Mouse (Mus musculus) kidney, adult 18-20 months (tissue): Measurements from ENCODE around the gene Eif2ak4.
A peak's percentile ranks its signal among the peaks of the same experiment; 100 is the strongest.

Source experiments
- DNase-seq: peaks from one replicate; pipeline ENCODE4 v3.0.0; 2021

The Eif2ak4 gene

DNA sequence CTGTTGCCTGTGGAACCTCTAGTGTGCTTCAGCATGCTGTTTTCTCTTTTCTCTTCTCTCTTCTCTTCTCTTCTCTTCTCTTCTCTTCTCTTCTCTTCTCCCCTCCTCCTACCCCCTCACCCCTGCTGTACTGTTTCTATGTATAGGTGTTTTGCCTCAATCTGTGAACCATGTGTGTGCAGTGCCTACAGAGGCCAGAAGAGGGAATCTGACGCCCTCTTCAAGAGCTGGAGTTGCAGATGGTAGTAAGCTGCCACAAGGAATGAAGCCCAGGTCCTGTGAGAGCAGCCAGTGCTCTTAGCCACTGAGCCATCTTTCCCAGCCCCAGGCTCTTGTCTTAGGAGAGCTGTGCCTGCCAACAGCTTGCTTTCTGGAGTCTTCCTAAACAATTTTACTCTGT lies 78.2 kb downstream of the Eif2ak4 start:
- no peak for DNase-seq

DNA sequence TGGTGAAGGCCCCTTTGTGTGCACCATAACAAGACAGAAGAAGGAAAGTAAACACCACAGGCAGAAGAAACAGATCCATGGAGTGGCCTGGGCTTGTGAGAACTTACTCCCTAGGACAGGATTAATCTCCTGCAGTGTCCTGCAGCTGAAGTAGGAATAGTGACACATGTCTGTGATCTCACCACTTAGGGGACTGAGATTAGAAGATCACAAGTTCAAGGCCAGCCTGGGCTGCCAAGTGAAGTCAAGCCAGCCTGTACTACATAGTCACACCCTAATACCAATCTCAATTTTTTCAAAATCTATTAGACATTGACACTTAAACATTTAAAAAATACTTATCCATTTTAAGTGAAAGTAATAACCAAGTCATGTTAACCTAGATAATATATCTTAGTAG lies 79.9 kb downstream of the Eif2ak4 start:
- DNase-seq, result no peak

GRCm38 (mm10) chr2:118478833-118479549 lies 90.6 kb downstream of the Eif2ak4 start:
- DNase-seq, result peak; percentile 10

GRCm38 (mm10) chr2:118479550-118479909 lies 91.1 kb downstream of the Eif2ak4 start, which contains the start of gene Srp14:
Srp14 (minus strand) TSS chr2:118479711.
- peak; percentile 92 for DNase-seq

DNA sequence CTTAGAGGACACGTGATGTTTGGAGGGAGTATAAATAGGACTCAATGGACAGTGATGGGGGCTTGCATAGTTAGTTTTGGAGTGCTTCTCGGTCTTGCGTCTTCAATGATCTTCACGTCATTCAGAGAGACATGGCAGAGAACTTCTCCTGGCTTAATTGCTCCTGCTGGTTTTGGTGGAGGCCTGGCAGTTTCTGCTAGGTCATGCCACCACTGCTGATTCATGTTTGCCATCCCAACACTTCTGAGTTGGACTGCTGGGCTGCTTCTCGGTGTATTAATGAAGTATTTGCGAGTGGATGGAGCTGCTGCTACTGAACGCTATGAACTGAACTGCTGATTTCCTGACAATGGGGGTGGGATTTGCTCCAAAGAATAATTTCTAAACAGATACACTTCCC lies 92.5 kb downstream of the Eif2ak4 start:
- DNase-seq, result no peak

DNA sequence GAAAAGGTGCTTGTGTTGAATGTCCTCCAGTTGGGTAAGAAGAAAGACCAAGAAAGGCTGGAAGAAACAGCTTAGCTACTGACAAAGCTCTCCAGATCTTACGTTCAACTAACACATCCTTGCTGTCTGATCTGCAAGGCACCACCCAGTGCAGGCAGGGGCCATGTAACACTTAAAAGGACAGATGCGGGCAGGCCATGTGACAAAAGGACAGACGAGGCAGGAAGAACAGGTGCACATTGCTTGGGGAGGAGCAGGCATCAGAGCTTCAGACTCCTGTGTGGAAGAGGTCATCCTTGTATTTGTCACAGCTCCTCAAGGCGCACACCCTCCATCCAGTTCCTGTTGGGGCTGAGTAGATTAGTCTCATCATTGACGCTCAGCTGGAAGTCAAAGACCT lies 94.6 kb downstream of the Eif2ak4 start:
- DNase-seq, result no peak

- no peak for DNase-seq
These were observed 96.0 kb downstream of the Eif2ak4 start for GRCm38 (mm10) chr2:118484386-118484898.

- no peak for DNase-seq
These were observed 97.0 kb downstream of the Eif2ak4 start for GRCm38 (mm10) chr2:118485415-118485814.

DNA sequence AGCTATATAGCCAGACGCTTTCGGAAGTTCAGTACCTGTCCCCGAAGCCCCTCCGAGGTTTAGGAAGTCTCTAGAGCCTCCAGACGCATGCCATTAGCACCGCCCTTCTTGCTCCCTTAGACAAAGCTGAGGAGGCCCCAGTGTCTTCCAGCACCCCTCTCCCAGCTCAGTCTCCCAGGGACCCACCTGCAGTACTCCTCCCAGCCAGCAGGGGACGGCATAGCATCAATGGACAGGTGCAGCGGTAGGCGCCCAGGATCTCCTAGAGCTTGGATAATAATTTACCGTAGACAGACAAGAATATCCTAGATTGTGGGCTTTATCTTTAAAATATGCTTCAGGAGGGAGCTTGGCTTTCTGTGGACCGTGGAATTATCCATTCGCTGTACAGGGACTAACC lies 98.5 kb downstream of the Eif2ak4 start:
- DNase-seq, result peak; percentile 89

- DNase-seq, result peak; percentile 48
These were observed 99.4 kb downstream of the Eif2ak4 start for GRCm38 (mm10) chr2:118487806-118488205.

DNA sequence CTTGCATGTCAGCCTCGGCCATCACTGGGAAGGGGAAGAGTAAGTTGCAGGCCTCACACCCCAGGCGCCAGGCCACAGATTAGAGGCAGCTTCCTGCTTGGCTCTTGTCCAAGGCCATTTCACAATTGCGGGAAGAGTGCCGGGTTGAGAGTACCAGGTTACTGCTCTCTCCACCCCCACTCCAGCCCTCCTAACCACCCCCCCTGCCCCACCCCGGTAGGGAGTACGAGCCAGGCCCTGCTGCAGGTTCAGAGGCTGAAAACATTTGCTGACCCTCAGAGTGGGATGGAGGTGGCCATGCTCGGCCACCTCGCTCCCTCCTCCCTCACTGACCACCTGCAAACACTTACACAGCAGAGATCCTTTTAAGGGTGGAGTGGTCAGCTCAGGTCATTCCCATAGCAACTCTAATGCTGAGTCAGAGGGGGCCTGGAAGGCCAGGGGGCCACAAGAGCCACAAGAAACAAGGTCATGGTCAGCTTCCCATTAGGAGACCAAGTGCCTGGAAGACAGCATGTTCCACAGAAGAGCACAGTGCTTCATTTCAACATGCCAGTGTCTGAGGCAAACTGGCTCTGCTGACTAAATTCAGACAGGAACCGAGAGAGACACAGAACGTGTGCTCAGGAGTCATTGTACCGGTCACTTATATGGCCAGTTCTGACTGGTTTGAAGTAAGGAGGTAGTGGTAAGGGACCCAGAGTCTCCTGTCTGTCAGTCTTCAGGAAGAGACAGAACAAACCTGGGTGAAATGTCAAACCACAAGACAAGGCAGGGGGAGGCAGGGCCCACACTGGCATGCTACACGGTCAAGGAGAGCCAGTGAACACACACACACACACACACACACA lies 102.0 kb downstream of the Eif2ak4 start:
- peak; percentile 75 for DNase-seq

GRCm38 (mm10) chr2:118491281-118491731 lies 102.9 kb downstream of the Eif2ak4 start:
- DNase-seq, result peak; percentile 49

DNA sequence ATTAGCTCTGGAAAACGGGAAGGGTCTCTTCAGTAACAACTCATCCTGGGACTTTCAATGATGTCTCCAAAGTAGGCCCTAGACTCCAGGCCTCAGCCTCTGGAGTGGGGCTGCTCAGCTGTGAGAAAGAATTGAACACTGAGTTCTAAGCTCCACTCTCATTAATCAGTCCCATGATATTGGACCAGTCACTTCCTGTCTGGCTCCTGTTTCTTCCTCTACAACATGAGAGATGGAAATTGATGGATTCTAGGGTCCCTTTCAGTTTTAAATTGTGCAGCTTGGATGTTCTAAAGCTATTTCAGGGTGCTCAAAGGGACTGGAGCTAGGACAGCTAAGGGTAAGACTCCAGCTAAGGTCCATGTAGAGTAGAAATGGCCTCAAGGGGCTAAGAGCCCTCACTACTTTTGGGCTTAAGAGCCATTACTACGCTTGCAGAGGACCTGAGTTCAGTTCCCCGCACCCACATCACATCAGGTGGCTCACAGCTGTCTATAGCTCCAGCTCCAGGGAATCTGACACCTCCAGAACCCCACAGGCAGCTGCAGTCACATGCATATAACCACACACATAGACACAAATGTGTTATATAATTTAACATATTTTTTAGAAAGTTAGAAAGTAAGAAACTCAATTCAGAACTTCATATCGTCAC lies 103.5 kb downstream of the Eif2ak4 start:
- no peak for DNase-seq

DNA sequence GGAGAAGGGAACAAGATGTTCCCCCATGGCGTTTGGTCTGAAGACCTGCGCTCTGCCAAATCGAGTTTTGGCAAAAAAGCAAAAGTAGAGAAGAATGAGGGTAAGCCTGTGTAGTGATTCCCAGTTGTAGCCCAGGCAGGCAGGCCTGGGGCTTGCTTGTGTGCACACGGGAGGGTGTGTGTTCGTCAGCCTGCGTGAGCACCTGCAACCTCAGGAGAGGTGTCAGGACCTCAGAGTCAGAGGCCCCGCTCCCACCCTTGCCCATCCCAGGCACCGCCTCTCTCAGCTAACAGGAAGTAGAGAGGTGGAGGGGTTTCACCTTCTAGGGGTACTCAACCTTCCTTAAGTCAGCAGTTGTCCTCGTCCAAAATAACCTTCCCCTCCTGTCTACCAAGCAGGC lies 106.6 kb downstream of the Eif2ak4 start:
- DNase-seq, result no peak

DNA sequence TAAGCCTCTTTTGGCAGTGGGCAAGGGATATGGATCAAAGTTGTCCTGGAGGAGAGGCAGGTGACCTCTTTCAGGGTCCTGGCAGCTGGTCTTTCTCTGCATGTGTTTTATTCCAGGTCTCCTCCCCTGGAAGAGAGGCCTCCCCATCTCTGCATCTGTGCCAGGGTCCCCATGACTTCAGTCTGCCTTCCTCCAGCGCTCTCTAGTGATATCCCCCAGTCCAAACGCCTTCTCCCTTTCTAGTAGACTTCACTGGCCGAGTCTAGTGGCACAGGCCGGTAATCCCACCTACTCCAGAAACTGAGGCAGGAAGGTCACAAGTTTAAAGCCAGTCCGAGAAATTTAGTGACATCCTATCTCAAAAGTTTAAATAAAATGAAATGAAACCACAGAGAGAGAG lies 109.5 kb downstream of the Eif2ak4 start:
- no peak for DNase-seq

GRCm38 (mm10) chr2:118498476-118498875 lies 110.1 kb downstream of the Eif2ak4 start:
- DNase-seq, result no peak

- no peak for DNase-seq
These were observed 110.9 kb downstream of the Eif2ak4 start for GRCm38 (mm10) chr2:118499135-118499961.

GRCm38 (mm10) chr2:118500191-118500590 lies 111.8 kb downstream of the Eif2ak4 start:
- no peak for DNase-seq

GRCm38 (mm10) chr2:118507126-118507525 lies 118.7 kb downstream of the Eif2ak4 start:
- no peak for DNase-seq

GRCm38 (mm10) chr2:118509688-118510446 lies 121.4 kb downstream of the Eif2ak4 start:
- no peak for DNase-seq

GRCm38 (mm10) chr2:118510447-118511310 lies 122.3 kb downstream of the Eif2ak4 start:
- peak; percentile 98 for DNase-seq
